Mouse (Mus musculus) MEL (cell line): Measurements from ENCODE around the gene Nedd8. TPM values are rescaled to one million over a fixed set of nuclear protein-coding genes. Genes with fewer than 3 reads are reported as not detected.

Experiments used
- DNase-seq: peaks from one replicate; pipeline ENCODE4 v3.0.0; 2011; ENCODE audit warnings: low read depth, low spot score
- H3K27ac ChIP-seq: 2 replicates; pipeline ENCODE4 v1.5.1; 2012; ENCODE audit warnings: low read depth, mild to moderate bottlenecking, control low read depth, low read length, moderate library complexity; ENCODE audit not compliant: control insufficient read depth
- H3K27me3 ChIP-seq, 2 experiments: fragments of 150-350 bp in 1 of 2; sonication (generic) in 1 of 2; 2 replicates each; pipeline ENCODE4 v1.6.1; 2012; ENCODE audit warnings: low read length in 2 of 2, mild to moderate bottlenecking in 2 of 2, improper control_type of control experiment in 1 of 2, moderate library complexity in 1 of 2; ENCODE audit not compliant: insufficient read depth in 2 of 2, control insufficient read depth in 1 of 2
- H3K36me3 ChIP-seq, 2 experiments: 2 replicates each; pipeline ENCODE4 v1.6.1; 2012 to 2014; ENCODE audit warnings: low read length in 2 of 2, improper control_type of control experiment in 1 of 2, inconsistent platforms in 1 of 2, mild to moderate bottlenecking in 1 of 2; ENCODE audit not compliant: insufficient read depth in 2 of 2, control insufficient read depth in 1 of 2
- H3K4me1 ChIP-seq, 2 experiments: fragments of 150-350 bp in 1 of 2; sonication (generic) in 1 of 2; 2 replicates each; pipeline ENCODE4 v1.6.1; 2012; ENCODE audit warnings: low read length in 2 of 2, improper control_type of control experiment in 1 of 2, mild to moderate bottlenecking in 1 of 2; ENCODE audit not compliant: insufficient read depth in 2 of 2, control insufficient read depth in 1 of 2
- H3K4me3 ChIP-seq, 2 experiments: fragments of 150-350 bp in 1 of 2; sonication (generic) in 1 of 2; 2 replicates each; pipeline ENCODE4 v1.5.1; 2012; ENCODE audit warnings: low read depth in 2 of 2, low read length in 2 of 2, mild to moderate bottlenecking in 2 of 2, moderate library complexity in 2 of 2, control low read depth in 1 of 2, improper control_type of control experiment in 1 of 2; ENCODE audit not compliant: control insufficient read depth in 1 of 2, insufficient read depth in 1 of 2
- H3K79me2 ChIP-seq: 2 replicates; pipeline ENCODE4 v1.6.1; 2012; ENCODE audit warnings: mild to moderate bottlenecking, low read length, moderate library complexity; ENCODE audit not compliant: control insufficient read depth, poor library complexity, insufficient read depth
- H3K9ac ChIP-seq: 2 replicates; pipeline ENCODE4 v1.6.1; 2012; ENCODE audit warnings: low read depth, mild to moderate bottlenecking, control low read depth, low read length, moderate library complexity; ENCODE audit not compliant: control insufficient read depth, poor library complexity, severe bottlenecking
- H3K9me3 ChIP-seq: fragments of 150-350 bp; sonication (generic); replicated peaks from 2 replicates; pipeline ENCODE4 v1.6.1; 2012; ENCODE audit warnings: mild to moderate bottlenecking, low read length, improper control_type of control experiment, moderate library complexity; ENCODE audit not compliant: insufficient read depth
- CHD1 ChIP-seq: IDR thresholded peaks from 2 replicates; pipeline ENCODE4 v1.6.1; 2012; ENCODE audit warnings: low read depth, mild to moderate bottlenecking, inconsistent platforms, low read length, improper control_type of control experiment
- CHD2 ChIP-seq: IDR thresholded peaks from 2 replicates; pipeline ENCODE4 v1.6.1; 2011; ENCODE audit warnings: low read length, improper control_type of control experiment
- CTCF ChIP-seq, 3 experiments: IDR thresholded peaks in 2 of 3; conservative IDR thresholded peaks in 1 of 3; 2 replicates each; pipeline ENCODE4 v1.5.1; 2011 to 2012; ENCODE audit warnings: low read length in 3 of 3, low read depth in 2 of 3, mild to moderate bottlenecking in 2 of 3, improper control_type of control experiment in 1 of 3, inconsistent platforms in 1 of 3, mixed read lengths in 1 of 3, moderate library complexity in 1 of 3; ENCODE audit not compliant: control insufficient read depth in 1 of 3, insufficient read depth in 1 of 3, poor library complexity in 1 of 3, severe bottlenecking in 1 of 3
- E2F4 ChIP-seq: IDR thresholded peaks from 2 replicates; pipeline ENCODE4 v1.6.1; 2011; ENCODE audit warnings: low read depth, low read length, improper control_type of control experiment, borderline replicate concordance
- ELF1 ChIP-seq: IDR thresholded peaks from 2 replicates; pipeline ENCODE4 v1.6.1; 2014; ENCODE audit warnings: low read depth, mild to moderate bottlenecking, inconsistent platforms, low read length, improper control_type of control experiment, moderate library complexity
- EP300 ChIP-seq, 2 experiments: IDR thresholded peaks; 2 replicates each; pipeline ENCODE4 v1.6.1; 2011; ENCODE audit warnings: improper control_type of control experiment in 2 of 2, low read length in 2 of 2, low read depth in 1 of 2, mild to moderate bottlenecking in 1 of 2
- HCFC1 ChIP-seq: IDR thresholded peaks from 2 replicates; pipeline ENCODE4 v1.6.1; 2012; ENCODE audit warnings: low read depth, mild to moderate bottlenecking, inconsistent platforms, low read length, improper control_type of control experiment, moderate library complexity
- JUND ChIP-seq: IDR thresholded peaks from 2 replicates; pipeline ENCODE4 v1.6.1; 2011; ENCODE audit warnings: low read depth, mild to moderate bottlenecking, improper control_type of control experiment, low read length
- KAT2A ChIP-seq: conservative IDR thresholded peaks from 2 replicates; pipeline ENCODE4 v1.6.1; 2012; ENCODE audit warnings: low read depth, low read length, improper control_type of control experiment, inconsistent platforms
- MAFK ChIP-seq: IDR thresholded peaks from 2 replicates; pipeline ENCODE4 v1.6.1; 2011; ENCODE audit warnings: low read depth, mild to moderate bottlenecking, low read length, improper control_type of control experiment, borderline replicate concordance
- MAX ChIP-seq: IDR thresholded peaks from 2 replicates; pipeline ENCODE4 v1.6.1; 2011; ENCODE audit warnings: low read length, improper control_type of control experiment
- MYB ChIP-seq: IDR thresholded peaks from 2 replicates; pipeline ENCODE4 v1.6.1; 2011; ENCODE audit warnings: mild to moderate bottlenecking, low read depth, low read length, improper control_type of control experiment
- NELFE ChIP-seq: IDR thresholded peaks from 2 replicates; pipeline ENCODE4 v1.6.1; 2011; ENCODE audit warnings: low read depth, low read length, improper control_type of control experiment
- NRF1 ChIP-seq: IDR thresholded peaks from 2 replicates; pipeline ENCODE4 v1.6.1; 2014; ENCODE audit warnings: low read depth, mild to moderate bottlenecking, inconsistent platforms, low read length, improper control_type of control experiment, moderate library complexity; ENCODE audit not compliant: poor library complexity, insufficient read depth, severe bottlenecking
- POLR2A ChIP-seq, 2 experiments: IDR thresholded peaks; 2 replicates each; pipeline ENCODE4 v1.6.1; 2011 to 2012; ENCODE audit warnings: low read length in 2 of 2, mild to moderate bottlenecking in 2 of 2, control low read depth in 1 of 2, improper control_type of control experiment in 1 of 2, low read depth in 1 of 2, moderate library complexity in 1 of 2; ENCODE audit not compliant: control insufficient read depth in 1 of 2, insufficient read depth in 1 of 2, poor library complexity in 1 of 2
- POLR2AphosphoS5 ChIP-seq: IDR thresholded peaks from 2 replicates; pipeline ENCODE4 v1.6.1; 2012; ENCODE audit warnings: low read depth, borderline replicate concordance, mild to moderate bottlenecking, inconsistent platforms, low read length, moderate library complexity, mixed read lengths
- RCOR1 ChIP-seq: IDR thresholded peaks from 2 replicates; pipeline ENCODE4 v1.6.1; 2012; ENCODE audit warnings: low read depth, mild to moderate bottlenecking, inconsistent platforms, low read length, improper control_type of control experiment
- SIN3A ChIP-seq: IDR thresholded peaks from 2 replicates; pipeline ENCODE4 v1.6.1; 2012; ENCODE audit warnings: low read length, improper control_type of control experiment, inconsistent platforms
- SMC3 ChIP-seq: IDR thresholded peaks from 2 replicates; pipeline ENCODE4 v1.6.1; 2011; ENCODE audit warnings: low read depth, low read length, improper control_type of control experiment
- TCF12 ChIP-seq: IDR thresholded peaks from 2 replicates; pipeline ENCODE4 v1.6.1; 2014; ENCODE audit warnings: low read depth, mild to moderate bottlenecking, inconsistent platforms, low read length, improper control_type of control experiment, moderate library complexity
- USF1 ChIP-seq: IDR thresholded peaks from 2 replicates; pipeline ENCODE4 v1.6.1; 2014; ENCODE audit warnings: low read depth, mild to moderate bottlenecking, inconsistent platforms, low read length, improper control_type of control experiment, moderate library complexity
- ZC3H11A ChIP-seq: IDR thresholded peaks from 2 replicates; pipeline ENCODE4 v1.6.1; 2012; ENCODE audit warnings: low read depth, mild to moderate bottlenecking, inconsistent platforms, low read length, improper control_type of control experiment
- polyA plus RNA-seq, 2 experiments: library from polyadenylated mRNA; stranded (reverse) in 1 of 2; unstranded in 1 of 2; fragments of >175 nt in 1 of 2; fragments of >200 nt in 1 of 2; gene quantifications; 2 replicates each; pipeline versions ENCODE4 v1.2.1 to v1.2.4; 2012; ENCODE audit warnings: low replicate concordance in 2 of 2, low read depth in 1 of 2; ENCODE audit not compliant: insufficient read length in 2 of 2, insufficient read depth in 1 of 2, missing spikeins in 1 of 2
- total RNA-seq: library from RNA; depleted of rRNA; stranded (reverse); fragments of 300-350 nt; gene quantifications from 2 replicates; pipeline ENCODE4 v1.2.3, GENCODE M21; 2012

Nedd8 gene
- total and polyA plus RNA-seq, 3 experiments: 515 to 528 TPM; not detected in 1

GRCm38 (mm10) chr14:55689433-55689832 lies 17.5 kb upstream of the Nedd8 start:
- Histone ChIP-seq H3K4me1 (no peaks in the 10 kb centered on the region), H3K27ac (no peak overlapping the region), H3K27me3 (peaks cover 0 to 1% of the 10 kb centered on the region in 2 experiments; a peak in 1 of 4 replicates), H3K9ac (no peak overlapping the region), H3K4me3 (no peak overlapping the region), H3K9me3 (no peaks in the 10 kb centered on the region), H3K79me2 (no peaks in the 10 kb centered on the region), H3K36me3 (no peaks in the 10 kb centered on the region)
- DNase-seq: no peak
- no peak for TF ChIP-seq KAT2A
- TF ChIP-seq NELFE: no peak
- TF ChIP-seq CHD2: no peak
- TF ChIP-seq EP300 (IDR thresholded peaks at IDR 0.05; ENCODE audit: low read depth in 1 of 2, low read length in 2 of 2): no peak
- no peak for TF ChIP-seq NRF1
- no peak for TF ChIP-seq HCFC1
- no peak for TF ChIP-seq MYB
- TF ChIP-seq POLR2AphosphoS5: no peak
- no peak for TF ChIP-seq CTCF (IDR thresholded peaks at IDR 0.05 in 2 of 3, conservative IDR thresholded peaks at IDR 0.05 in 1 of 3; ENCODE audit: control insufficient read depth in 1 of 3, insufficient read depth in 1 of 3, low read depth in 2 of 3, low read length in 3 of 3, poor library complexity in 1 of 3, severe bottlenecking in 1 of 3)
- no peak for TF ChIP-seq ZC3H11A
- TF ChIP-seq MAFK: no peak
- no peak for TF ChIP-seq RCOR1
- no peak for TF ChIP-seq USF1
- TF ChIP-seq JUND: no peak

GRCm38 (mm10) chr14:55682118-55682493 lies 10.2 kb upstream of the Nedd8 start:
- TF ChIP-seq SIN3A (no peak), MYB (no peak), MAX (no peak), JUND (no peak), CHD1 (no peak), CTCF (IDR thresholded peaks at IDR 0.05 in 2 of 3, conservative IDR thresholded peaks at IDR 0.05 in 1 of 3; ENCODE audit: control insufficient read depth in 1 of 3, insufficient read depth in 1 of 3, low read depth in 2 of 3, low read length in 3 of 3, poor library complexity in 1 of 3, severe bottlenecking in 1 of 3) (no peak), SMC3 (no peak), TCF12 (no peak), E2F4 (no peak), KAT2A (no peak), ELF1 (no peak), POLR2A (IDR thresholded peaks at IDR 0.05; ENCODE audit: control insufficient read depth in 1 of 2, insufficient read depth in 1 of 2, low read depth in 1 of 2, low read length in 2 of 2, poor library complexity in 1 of 2) (no peak)
- Histone ChIP-seq H3K4me3 (peak overlapping the region; percentile 63 to 83), H3K4me1 (peaks cover 0 to 6% of the 10 kb centered on the region in 2 experiments; a peak in 3 of 4 replicates), H3K79me2 (peaks cover 13% of the 10 kb centered on the region), H3K27ac (peak overlapping the region; percentile 64), H3K36me3 (peaks cover 6 to 11% of the 10 kb centered on the region in 2 experiments), H3K27me3 (peaks cover 0 to 1% of the 10 kb centered on the region in 2 experiments; a peak in 1 of 4 replicates), H3K9ac (peak overlapping the region; percentile 74), H3K9me3 (no peaks in the 10 kb centered on the region)
- DNase-seq: no peak
